ENCODE assay signal across 12 mouse cellular contexts in genomic region chr11:6988884-6989824, GRCm38 (mm10).
"Had no signal": no experiment of that assay in that cellular context is flagged by ENCODE, and none has a peak within 500 bp of the region (broad histone marks: within the 10 kb centered on the region; RNA-seq: fewer than 3 reads in every experiment).

No protein-coding gene starts in this region.

- H3K4me3 ChIP-seq: layer of hippocampus, adult 2 months; limb, embryonic 13.5 days had no signal

- H3K4me2 ChIP-seq: limb, embryonic 13.5 days had no signal

- H3K27me3 ChIP-seq: limb, embryonic 13.5 days had no signal

- H3K27ac ChIP-seq: kidney, postnatal 0 days; layer of hippocampus, adult 2 months; limb, embryonic 13.5 days; liver, embryonic 14.5 days had no signal

- H3K36me3 ChIP-seq: limb, embryonic 13.5 days had no signal

- DNase-seq: kidney, adult 11 months; kidney, adult 9 months; kidney, postnatal 36 days; lung, adult 18-20 months; lung, postnatal 36 days; right cerebral cortex, adult 18-20 months; right cerebral cortex, postnatal 25 days; thymus, postnatal 36 days had no signal

- H3K4me1 ChIP-seq: limb, embryonic 13.5 days had no signal

- H3K9me3 ChIP-seq: limb, embryonic 13.5 days had no signal

- H3K9ac ChIP-seq: limb, embryonic 13.5 days; liver, embryonic 14.5 days had no signal
